Mouse (Mus musculus) spleen, postnatal 14 days (tissue): ENCODE measurements around the gene Dusp3.

ENCODE experiments used
- DNase-seq, 2 experiments: peaks; one replicate each; pipeline ENCODE4 v3.0.0; 2021 to 2022; ENCODE audit warnings: low spot score in 2 of 2

The Dusp3 gene

GRCm38 (mm10) chr11:101935743-101936142 lies 51.1 kb downstream of the Dusp3 start:
- no peak for DNase-seq

- DNase-seq: no peak
Measured at GRCm38 (mm10) chr11:101931978-101932377, 54.8 kb downstream of the Dusp3 start.

- DNase-seq: peak in 1 of 2 experiments; percentile 44
Measured at GRCm38 (mm10) chr11:101928030-101928762, 58.6 kb downstream of the Dusp3 start.

- no peak for DNase-seq
Measured at GRCm38 (mm10) chr11:101926951-101927589, 59.7 kb downstream of the Dusp3 start.

GRCm38 (mm10) chr11:101925636-101926035 lies 61.2 kb downstream of the Dusp3 start:
- no peak for DNase-seq

- DNase-seq: no peak
Measured at GRCm38 (mm10) chr11:101924441-101924976, 62.3 kb downstream of the Dusp3 start.

GRCm38 (mm10) chr11:101923988-101924387 lies 62.8 kb downstream of the Dusp3 start:
- DNase-seq: no peak

GRCm38 (mm10) chr11:101921361-101921952 lies 65.4 kb downstream of the Dusp3 start:
- no peak for DNase-seq
